Mouse (Mus musculus) forebrain, embryonic 10.5 days (tissue): ENCODE measurements around the gene Elovl5. TPM values are rescaled to one million over a fixed set of nuclear protein-coding genes. Genes with fewer than 3 reads are reported as not detected.

Source experiments
- DNase-seq: peaks from one replicate; pipeline ENCODE4 v3.0.0-alpha.2; 2017; ENCODE audit warnings: low spot score; ENCODE audit errors: extremely low spot score
- H3K27ac ChIP-seq: fragments of 300-500 bp; sonication (generic); 2 replicates; pipeline ENCODE4 v1.5.1; 2016; ENCODE audit warnings: mild to moderate bottlenecking
- H3K27me3 ChIP-seq: fragments of 300-500 bp; sonication (generic); 2 replicates; pipeline ENCODE4 v1.6.1; 2016; ENCODE audit warnings: mild to moderate bottlenecking; ENCODE audit not compliant: poor library complexity, severe bottlenecking
- H3K36me3 ChIP-seq: fragments of 300-500 bp; sonication (generic); replicated peaks from 2 replicates; pipeline ENCODE4 v1.6.1; 2016; ENCODE audit warnings: mild to moderate bottlenecking, moderate library complexity
- H3K4me1 ChIP-seq: fragments of 300-500 bp; sonication (generic); 2 replicates; pipeline ENCODE4 v1.6.1; 2016
- H3K4me3 ChIP-seq: fragments of 300-500 bp; sonication (generic); 2 replicates; pipeline ENCODE4 v1.5.1; 2016; ENCODE audit warnings: mild to moderate bottlenecking, moderate library complexity
- H3K9me3 ChIP-seq: fragments of 300-500 bp; sonication (generic); 2 replicates; pipeline ENCODE4 v1.6.1; 2016; ENCODE audit warnings: mild to moderate bottlenecking, moderate library complexity
- WGBS: fragments of 180-500 bp; shearing (Covaris S2); methylation state at CpG from one replicate; pipeline ENCODE4 v1.1.7; 2016; 5-methylcytosine and 5-hydroxymethylcytosine counted together
- polyA plus RNA-seq: library from polyadenylated mRNA; unstranded; fragments of >200 nt; fragmentation: Nextera tagmentation; extraction: Ambion mirVana; gene quantifications from 2 replicates; pipeline ENCODE4 v1.2.1, GENCODE M21; 2016

Gene Elovl5
- polyA plus RNA-seq, 1 experiment from 2014 or later, result 102 TPM

DNA sequence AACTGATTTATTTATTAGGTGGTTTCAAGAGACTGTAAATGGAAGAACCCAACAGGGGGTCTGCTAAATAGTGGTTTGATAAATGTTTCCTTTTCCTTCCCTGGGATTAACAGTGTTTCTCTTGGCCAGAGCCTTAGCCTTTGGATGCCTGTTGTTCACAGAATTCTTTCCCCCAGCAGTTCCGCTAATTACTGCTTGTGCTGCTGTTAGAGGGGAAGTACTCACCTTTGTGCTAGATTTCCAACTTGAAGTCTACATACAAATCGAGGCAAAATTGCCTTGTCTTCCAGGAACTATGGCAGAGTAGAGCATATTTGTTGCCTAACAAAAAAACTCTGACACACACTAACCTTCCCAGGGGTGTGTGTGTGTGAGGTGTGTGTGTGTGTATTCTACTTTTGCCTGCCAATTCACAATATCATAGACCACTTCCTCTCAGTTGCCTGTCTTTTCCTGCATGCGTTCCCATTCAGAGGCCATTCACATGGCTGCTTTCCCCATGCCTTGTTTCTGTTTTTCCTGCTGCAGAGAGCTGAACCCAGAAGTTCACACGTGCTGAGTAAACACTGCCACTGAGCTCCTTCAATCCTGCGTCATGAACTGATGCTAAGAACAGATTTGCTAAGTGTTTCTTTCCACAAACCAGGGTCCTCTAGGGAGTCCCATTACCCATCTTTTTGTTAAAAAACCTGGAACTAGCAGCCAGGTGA lies 2.0 kb downstream of the Elovl5 start:
- Histone ChIP-seq H3K27ac (no peak overlapping the region), H3K27me3 (no peaks in the 10 kb centered on the region), H3K9me3 (no peaks in the 10 kb centered on the region), H3K4me3 (peak overlapping the region; percentile 97), H3K4me1 (peaks cover 61% of the 10 kb centered on the region), H3K36me3 (peaks cover 15% of the 10 kb centered on the region)
- 85% methylated on average over 5 of the region's 5 CpGs for WGBS
- no peak for DNase-seq

DNA sequence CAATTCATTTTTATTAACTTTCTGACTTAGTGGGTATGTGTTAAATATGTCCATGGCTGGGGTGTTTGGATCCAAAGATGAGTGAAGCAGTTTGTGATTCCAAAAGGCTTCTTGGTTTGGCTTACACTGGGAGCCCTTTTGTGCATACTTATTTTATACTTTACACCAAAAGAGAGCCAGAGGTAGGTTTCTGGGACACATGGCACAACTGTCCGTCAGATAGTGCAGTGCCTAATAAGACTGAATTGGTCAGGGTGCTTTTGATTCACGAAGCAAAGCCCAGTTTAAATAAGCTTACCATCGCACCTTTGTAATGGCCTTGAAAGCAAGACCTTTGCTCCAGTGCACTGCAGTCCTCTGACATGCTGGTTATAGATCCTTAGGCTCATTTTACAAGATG lies 3.3 kb downstream of the Elovl5 start:
- 83% methylated on average over 3 of the region's 3 CpGs for WGBS
- H3K9me3 ChIP-seq, result no peaks in the 10 kb centered on the region

DNA sequence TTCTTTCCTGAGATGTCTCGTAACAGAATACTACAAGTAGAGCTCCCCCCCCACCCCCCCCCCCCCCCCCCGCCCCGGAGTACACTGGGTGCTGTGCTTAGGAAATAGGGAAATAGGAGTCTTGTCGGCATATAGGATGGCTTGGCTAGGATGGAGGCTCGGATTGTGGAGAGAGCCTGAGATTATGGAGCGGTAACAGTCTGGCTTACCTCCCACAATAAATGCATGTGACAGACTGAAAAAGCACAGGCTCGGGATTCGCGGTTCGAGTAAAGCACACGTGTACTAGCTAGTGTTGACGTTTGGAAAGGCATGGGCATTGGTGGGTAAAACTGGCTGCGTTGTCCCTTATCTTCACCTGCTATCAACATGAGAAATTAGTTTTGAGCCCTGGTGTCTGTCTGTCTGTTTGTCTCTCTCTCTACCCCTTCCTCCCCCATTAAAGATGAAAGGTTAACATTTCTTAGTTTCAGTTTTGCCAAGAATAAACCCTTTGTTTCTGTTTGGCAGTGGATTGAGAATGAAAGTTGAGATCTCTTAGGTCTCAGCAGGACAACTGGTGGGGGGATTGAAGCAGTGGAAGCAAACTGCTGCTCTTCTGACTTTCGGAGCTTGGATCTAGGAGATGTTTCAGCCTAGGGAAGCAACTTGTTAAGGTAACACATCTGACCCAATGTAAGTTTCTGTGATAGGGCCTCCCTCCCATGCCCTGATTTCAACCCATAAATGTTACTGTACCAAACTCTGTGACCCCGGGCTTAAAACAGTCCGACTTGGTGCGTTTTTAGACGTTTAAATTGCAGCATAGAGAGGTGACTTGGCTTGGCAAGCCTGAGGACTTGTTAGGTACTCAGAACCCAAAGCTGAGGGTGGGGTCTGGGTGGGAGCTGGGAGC lies 4.4 kb downstream of the Elovl5 start:
- Histone ChIP-seq H3K27me3 (no peaks in the 10 kb centered on the region), H3K36me3 (peaks cover 16% of the 10 kb centered on the region), H3K4me3 (no peak overlapping the region), H3K27ac (no peak overlapping the region), H3K9me3 (no peaks in the 10 kb centered on the region), H3K4me1 (peaks cover 75% of the 10 kb centered on the region)
- DNase-seq, result no peak
- 90% methylated on average over 16 of the region's 18 CpGs for WGBS

More for the DNA sequence above, 3.3 kb downstream of the Elovl5 start:
- H3K27me3 ChIP-seq, result no peaks in the 10 kb centered on the region
- peaks cover 71% of the 10 kb centered on the region for H3K4me1 ChIP-seq
- H3K4me3 ChIP-seq, result no peak overlapping the region
- DNase-seq, result no peak
- H3K27ac ChIP-seq, result no peak overlapping the region
- H3K36me3 ChIP-seq, result peaks cover 16% of the 10 kb centered on the region

DNA sequence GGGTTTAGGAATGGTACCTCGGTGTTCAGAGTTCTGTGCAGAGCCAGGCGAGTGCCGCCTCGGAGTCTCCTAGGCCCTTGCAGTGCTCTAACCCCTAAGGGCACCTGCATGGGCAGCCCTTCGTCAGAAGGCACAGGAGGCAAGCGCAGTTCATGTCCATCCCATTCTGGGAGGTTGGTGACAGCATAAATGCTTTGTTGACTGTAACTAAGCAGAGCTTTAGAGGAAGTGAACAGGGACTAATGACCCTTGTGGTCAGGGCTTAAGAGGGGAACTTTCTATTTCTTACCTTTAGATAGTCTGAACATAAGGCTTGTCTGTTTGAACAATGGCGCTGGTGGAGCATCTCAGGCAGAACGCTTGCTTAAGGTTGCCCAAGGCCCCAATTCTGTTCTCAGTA lies 6.6 kb downstream of the Elovl5 start:
- Histone ChIP-seq H3K27me3 (no peaks in the 10 kb centered on the region), H3K27ac (peak overlapping the region; percentile 25; the same call in 1 of the 2 replicates), H3K9me3 (no peaks in the 10 kb centered on the region), H3K4me3 (no peak overlapping the region), H3K36me3 (peaks cover 16% of the 10 kb centered on the region), H3K4me1 (peaks cover 77% of the 10 kb centered on the region)
- WGBS, result 90% methylated on average over 8 of the region's 8 CpGs
- DNase-seq, result no peak

DNA sequence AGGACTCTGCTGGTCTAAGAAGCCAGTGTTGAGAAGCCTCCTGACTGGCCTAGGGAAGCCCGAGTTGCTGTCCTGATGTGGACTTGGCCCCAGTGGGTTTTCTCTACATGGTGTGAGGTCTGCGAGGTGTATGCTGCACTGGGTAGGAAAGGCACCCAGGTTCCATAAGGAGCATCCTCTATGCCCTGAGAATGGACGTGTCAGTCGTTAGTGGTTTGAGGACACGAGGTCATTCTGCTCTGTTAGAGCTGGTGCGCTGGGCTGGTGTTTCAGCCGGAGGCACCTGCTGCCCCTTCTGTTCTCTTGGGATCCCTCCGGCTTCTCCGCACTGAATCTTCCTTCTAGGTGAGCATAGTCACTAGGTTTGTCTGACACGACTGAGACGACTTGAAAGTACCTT lies 7.0 kb downstream of the Elovl5 start:
- WGBS, result 85% methylated on average over 11 of the region's 11 CpGs
- Histone ChIP-seq H3K27ac (peak overlapping the region; percentile 25; the same call in 1 of the 2 replicates), H3K9me3 (no peaks in the 10 kb centered on the region), H3K4me1 (peaks cover 75% of the 10 kb centered on the region), H3K27me3 (no peaks in the 10 kb centered on the region), H3K4me3 (no peak overlapping the region), H3K36me3 (peaks cover 15% of the 10 kb centered on the region)
- DNase-seq, result no peak

DNA sequence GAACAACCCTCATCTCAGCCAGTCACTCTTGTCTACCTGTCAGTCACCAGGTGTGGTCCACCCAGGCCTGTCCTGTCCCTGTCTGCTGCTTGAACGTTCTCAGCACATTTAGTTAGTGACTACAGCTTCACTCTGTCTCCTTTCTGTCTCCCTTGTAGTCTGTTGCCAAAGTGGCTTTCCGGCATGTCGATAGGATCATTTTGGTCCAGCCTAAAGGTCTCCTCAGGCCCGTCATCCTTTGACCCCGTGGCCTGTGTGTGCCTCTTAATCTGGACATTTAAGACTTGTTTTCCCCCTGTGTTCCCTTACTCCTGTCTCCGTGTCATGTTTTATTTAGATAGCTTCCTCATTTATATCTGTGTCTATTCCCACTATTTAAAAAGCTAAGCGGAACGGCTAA lies 9.0 kb downstream of the Elovl5 start:
- WGBS, result 93% methylated on average over 8 of the region's 8 CpGs
- H3K36me3 ChIP-seq, result peaks cover 10% of the 10 kb centered on the region
- H3K4me3 ChIP-seq, result no peak overlapping the region
- DNase-seq, result no peak
- no peaks in the 10 kb centered on the region for H3K9me3 ChIP-seq
- no peak overlapping the region for H3K27ac ChIP-seq
- H3K27me3 ChIP-seq, result no peaks in the 10 kb centered on the region
- H3K4me1 ChIP-seq, result peaks cover 74% of the 10 kb centered on the region

DNA sequence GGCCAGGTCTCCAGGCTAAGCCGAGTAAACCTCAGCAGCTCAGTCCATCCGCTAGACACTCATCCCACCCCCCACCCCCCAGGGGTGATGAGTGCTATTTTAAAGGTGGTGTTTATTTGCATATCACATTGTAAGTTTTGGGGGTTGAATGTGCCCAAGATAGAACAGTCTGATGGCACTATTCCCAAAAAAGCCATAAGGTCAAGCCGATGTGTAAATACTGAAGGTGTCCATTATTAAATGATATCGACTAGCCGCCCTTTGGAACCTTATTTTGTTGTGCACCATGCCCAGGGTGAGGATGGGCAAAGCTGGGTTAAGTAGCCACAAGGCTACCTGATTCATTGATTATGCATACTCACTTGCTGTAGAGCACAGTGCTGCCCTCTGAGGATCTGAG lies 9.7 kb downstream of the Elovl5 start:
- H3K9me3 ChIP-seq, result no peaks in the 10 kb centered on the region
- 93% methylated on average over 5 of the region's 5 CpGs for WGBS
- peaks cover 10% of the 10 kb centered on the region for H3K36me3 ChIP-seq
- H3K4me3 ChIP-seq, result no peak overlapping the region
- H3K27me3 ChIP-seq, result no peaks in the 10 kb centered on the region
- H3K27ac ChIP-seq, result no peak overlapping the region
- peaks cover 79% of the 10 kb centered on the region for H3K4me1 ChIP-seq
- no peak for DNase-seq

DNA sequence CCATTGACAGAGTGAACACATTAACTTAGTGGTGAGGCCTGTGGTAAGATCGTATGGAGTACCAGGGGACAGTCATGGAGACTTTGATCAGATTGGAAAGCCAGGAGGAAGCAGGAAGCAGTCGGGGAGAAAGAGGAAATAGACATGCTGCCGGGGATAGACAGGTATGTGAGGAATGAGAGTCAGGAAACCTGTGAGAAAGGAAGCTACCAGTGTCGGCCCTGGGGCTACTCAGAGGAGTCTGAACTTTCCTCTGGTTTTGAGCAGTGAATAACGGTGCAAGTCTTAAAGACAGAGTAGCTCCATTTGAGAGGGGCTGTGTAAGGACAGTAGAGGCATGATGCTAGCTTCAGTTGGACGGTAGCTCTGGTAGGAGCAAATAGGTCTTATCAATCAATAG lies 10.3 kb downstream of the Elovl5 start:
- peaks cover 78% of the 10 kb centered on the region for H3K4me1 ChIP-seq
- H3K9me3 ChIP-seq, result no peaks in the 10 kb centered on the region
- H3K4me3 ChIP-seq, result no peak overlapping the region
- peaks cover 10% of the 10 kb centered on the region for H3K36me3 ChIP-seq
- WGBS, result 70% methylated on average over 6 of the region's 6 CpGs
- H3K27me3 ChIP-seq, result no peaks in the 10 kb centered on the region
- no peak overlapping the region for H3K27ac ChIP-seq
- DNase-seq, result no peak

DNA sequence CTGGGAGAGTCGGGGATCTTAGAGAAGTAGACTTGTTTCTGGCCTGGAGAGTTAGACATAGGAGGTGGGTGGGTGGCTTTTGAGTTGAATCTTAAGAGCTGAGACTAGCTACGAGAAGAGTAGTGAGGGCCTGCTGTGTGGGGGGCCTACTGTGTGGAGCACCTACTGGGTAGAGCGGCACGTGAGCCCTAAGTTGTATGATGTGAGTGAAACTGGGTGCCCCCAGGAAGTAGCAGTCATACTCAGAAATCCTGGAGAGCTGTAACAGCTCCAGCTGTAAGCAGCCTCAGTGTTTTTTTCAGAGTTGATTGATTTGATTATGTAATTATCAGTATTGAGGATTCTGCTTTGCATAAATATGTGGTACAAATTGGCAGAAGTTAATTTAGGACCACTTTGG lies 11.6 kb downstream of the Elovl5 start:
- H3K27ac ChIP-seq, result no peak overlapping the region
- 72% methylated on average over 4 of the region's 4 CpGs for WGBS

DNA sequence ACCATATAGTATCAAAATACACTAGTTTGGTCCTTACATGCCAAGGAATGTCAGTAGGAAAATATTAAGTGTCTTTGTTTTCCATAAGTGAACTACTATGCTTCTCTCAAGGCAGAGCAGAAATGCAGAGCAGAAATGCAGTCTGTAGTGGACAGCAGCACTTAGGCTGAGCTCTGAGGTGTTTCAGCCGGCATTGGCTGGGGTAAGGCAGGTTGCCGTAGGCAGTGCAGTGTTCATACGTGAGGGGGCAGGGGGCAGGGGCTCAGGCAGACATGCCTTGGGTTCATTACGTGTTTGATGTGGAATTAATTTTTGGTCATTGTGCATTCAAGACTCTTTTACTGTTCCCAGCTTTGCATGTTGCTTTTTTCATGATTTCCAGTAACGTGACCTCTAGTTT lies 12.1 kb downstream of the Elovl5 start:
- 89% methylated on average over 5 of the region's 5 CpGs for WGBS
- DNase-seq, result no peak
- H3K4me1 ChIP-seq, result peaks cover 66% of the 10 kb centered on the region
- peaks cover 2% of the 10 kb centered on the region for H3K36me3 ChIP-seq
- no peaks in the 10 kb centered on the region for H3K27me3 ChIP-seq
- no peak overlapping the region for H3K27ac ChIP-seq
- H3K9me3 ChIP-seq, result no peaks in the 10 kb centered on the region
- no peak overlapping the region for H3K4me3 ChIP-seq

More for the DNA sequence above, 11.6 kb downstream of the Elovl5 start:
- Histone ChIP-seq H3K27me3 (no peaks in the 10 kb centered on the region), H3K4me3 (no peak overlapping the region), H3K4me1 (peaks cover 72% of the 10 kb centered on the region), H3K9me3 (no peaks in the 10 kb centered on the region), H3K36me3 (peaks cover 3% of the 10 kb centered on the region)
- no peak for DNase-seq

DNA sequence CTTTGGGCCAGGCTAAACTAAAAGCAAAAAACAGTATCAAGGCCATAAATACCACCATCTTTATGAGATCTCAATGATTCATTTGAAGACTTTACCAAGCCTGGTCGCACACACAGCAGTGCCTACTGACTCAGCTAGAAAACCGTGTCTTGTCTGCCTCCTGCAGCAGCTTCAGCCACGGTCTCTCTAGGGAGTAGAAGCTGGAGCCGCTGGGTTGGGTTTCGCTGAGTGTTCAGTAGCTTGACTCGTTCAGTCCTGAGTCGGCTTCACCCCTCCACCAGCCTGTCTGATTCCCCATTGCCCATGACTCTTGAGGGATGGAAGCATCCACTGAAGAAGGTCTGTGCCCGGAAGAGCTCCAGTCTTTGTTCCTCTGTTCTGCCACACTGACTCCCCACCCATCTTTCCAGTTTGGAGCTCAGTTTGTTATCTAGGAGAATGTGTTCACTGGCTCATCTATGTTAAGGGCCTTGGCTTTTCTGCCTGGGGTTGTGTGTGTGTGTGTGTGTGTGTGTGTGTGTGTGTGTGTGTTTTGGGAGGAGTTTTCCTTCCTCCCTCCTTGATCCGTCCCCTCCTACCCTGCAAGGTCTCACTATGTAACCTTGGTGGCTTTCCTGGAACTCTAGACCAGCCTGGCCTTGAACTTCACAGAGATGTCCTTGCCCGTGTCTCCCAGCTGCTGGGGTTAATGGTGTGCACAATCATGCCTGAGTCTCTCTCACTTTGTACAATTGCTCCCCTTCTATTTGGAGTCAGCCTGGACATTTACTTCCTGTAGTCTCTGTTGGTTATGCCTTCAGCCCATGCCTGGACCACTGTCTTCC lies 13.1 kb downstream of the Elovl5 start:
- DNase-seq, result no peak
- peaks cover 61% of the 10 kb centered on the region for H3K4me1 ChIP-seq
- H3K9me3 ChIP-seq, result no peaks in the 10 kb centered on the region
- no peak overlapping the region for H3K27ac ChIP-seq
- H3K27me3 ChIP-seq, result no peaks in the 10 kb centered on the region
- peaks cover 7% of the 10 kb centered on the region for H3K36me3 ChIP-seq
- 78% methylated on average over 10 of the region's 10 CpGs for WGBS
- no peak overlapping the region for H3K4me3 ChIP-seq

DNA sequence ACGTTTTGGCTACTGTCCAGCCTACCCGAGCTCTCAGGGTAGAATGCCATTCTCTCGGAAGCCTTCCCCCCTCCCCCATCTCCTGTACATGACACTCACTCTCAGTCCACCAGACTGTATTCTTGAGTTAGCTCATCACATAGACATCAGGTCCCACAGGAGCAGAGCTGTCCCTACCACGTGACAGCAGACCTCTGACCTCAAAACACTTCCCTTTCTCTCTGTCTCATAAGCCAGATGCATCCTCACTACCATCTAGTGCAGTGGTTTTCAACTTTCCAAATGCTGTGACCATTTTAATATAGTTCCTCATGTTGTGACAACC lies 13.7 kb downstream of the Elovl5 start:
- no peak overlapping the region for H3K27ac ChIP-seq

More for the DNA sequence above, 13.7 kb downstream of the Elovl5 start:
- no peaks in the 10 kb centered on the region for H3K27me3 ChIP-seq
- peaks cover 7% of the 10 kb centered on the region for H3K36me3 ChIP-seq
- WGBS, result 64% methylated on average over 4 of the region's 4 CpGs
- no peak for DNase-seq
- H3K4me3 ChIP-seq, result no peak overlapping the region
- H3K4me1 ChIP-seq, result peaks cover 56% of the 10 kb centered on the region
- no peaks in the 10 kb centered on the region for H3K9me3 ChIP-seq
